Mouse (Mus musculus): Measurements from ENCODE around the gene Tcf12.

GRCm38 (mm10) chr9:72103471-72103870 lies 8.2 kb downstream of the Tcf12 start:
- TF ChIP-seq CTCF (IDR thresholded peaks at IDR 0.05; ENCODE audit: low read depth, low read length) (no peak), POLR2A (IDR thresholded peaks at IDR 0.05; ENCODE audit: extremely low read depth, insufficient read depth, low read length) (no peak)
